Mouse (Mus musculus) embryo, embryonic 9.5 days (tissue): ENCODE measurements around the gene Zfp605.
A peak's percentile ranks its signal among the peaks of the same experiment; 100 is the strongest.
"Not testable (repeated sequence)": the region's sequence is repeated elsewhere in the genome, so short reads cannot be mapped to it uniquely, and the experiment has no call there.

Source experiments
- DNase-seq: peaks from one replicate; pipeline ENCODE4 v3.0.0-alpha.2; 2017; ENCODE audit errors: extremely low spot score

Zfp605 gene

DNA sequence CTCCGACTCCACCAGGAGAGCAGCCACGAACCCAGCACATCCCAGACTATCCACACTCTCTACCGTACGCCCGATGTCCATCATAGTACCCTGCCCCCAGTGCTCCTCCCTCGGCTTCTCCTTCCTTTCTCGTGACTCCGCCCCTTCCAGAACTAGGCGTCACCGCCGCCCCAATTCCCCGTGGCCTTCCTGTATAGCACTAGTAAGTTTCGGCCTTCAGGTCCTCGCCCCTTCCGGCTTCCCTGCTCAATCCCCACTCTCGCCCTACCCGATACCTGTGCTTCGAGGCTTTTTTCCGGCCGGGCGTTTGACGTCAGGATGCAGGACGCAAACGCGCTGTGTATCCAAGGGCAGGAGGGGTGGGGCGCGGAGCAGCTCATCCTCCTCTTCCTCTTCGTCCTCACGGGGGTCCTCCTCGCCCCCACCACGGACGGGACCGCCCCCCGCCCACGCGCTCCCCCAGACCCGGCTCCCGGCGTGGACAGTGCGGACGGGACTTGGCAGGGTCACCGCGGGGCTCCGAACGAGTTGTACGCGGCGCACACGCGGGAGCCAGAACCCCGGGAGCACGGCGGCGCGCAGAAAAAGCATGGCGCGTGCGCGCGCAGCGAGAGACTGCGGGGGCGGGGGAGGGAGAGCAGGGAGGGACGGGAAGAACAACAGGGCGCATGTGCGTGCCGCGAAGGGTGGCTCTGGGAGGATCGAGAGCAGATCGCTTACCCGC is 2.1 kb upstream of the Zfp605 start, which contains the start of gene Gtpbp6:
Gtpbp6 (minus strand) TSS at position 617 of the 724 bp plus-strand sequence.
- peak; percentile 94 for DNase-seq

DNA sequence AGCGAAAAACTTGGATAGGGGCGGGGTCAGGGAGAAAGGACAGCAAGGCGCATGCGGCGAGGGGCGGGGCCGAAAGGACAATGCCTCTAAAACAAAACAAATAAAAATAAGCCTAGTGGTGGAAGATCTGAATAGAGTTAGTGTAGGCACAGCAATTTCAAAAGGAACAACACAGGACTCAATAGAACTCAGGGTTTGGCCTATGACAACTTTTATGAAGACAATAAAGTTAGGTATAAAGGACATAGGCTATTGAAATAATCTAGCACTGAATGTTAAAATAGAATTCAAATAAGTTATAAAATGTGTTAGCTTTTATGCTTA is 1.6 kb upstream of the Zfp605 start:
- DNase-seq = no peak

DNA sequence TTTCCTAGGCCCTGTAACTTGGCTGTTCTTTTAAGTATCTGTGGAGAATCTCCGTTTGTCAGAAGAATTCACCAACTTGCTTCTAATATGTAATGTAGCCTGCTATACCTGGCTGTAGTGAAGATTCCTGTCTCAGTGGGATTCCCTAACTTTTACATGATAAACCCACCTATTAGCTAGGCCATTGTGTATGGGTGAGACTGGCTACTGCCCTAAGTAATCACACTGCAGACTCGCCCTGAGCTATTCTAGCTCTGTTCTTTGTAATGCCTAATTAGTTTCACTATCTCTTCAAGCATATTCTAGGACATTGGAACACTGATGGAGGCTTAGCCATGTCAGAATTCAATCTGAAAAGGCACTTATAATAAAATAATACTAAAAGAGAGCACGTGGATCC is 12.5 kb downstream of the Zfp605 start:
- not testable (repeated sequence) for DNase-seq

DNA sequence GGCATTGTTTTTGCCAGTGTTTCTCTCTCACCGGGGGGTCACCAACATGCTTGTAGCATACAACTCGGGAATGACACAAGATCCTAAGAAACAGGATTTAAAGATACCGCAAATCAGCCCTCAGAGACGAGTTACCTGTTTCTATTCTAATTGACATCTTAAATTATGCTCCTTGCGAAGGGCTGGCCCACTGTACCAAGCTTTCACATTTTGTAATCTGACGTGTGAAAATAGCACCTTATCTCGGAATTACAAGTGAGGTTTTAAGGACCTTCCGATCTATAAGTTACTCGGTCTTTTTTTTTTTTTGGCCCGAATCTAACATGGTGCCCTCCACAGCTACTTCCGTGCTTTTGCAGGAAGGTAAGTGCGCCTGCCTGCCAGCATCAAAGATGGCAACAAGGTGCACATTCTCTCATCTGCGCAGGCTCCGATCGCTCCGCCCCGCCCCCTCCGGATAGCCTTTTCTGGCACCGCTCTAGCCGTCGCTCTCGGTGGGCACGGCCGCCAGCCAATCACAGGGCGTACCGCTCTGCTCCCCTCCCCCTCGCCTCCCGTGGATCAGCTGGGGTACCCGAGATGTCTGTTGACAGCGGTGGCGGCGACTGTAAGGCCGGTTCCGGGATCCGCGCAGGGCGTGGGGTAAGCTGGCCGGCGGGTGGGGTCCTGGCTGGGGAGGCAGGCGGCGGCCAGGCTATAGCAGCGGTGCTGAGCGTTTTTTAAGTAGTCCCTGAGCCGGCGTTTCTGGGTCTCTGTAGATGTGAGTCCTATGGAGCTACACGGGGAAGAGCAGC is 25.6 kb downstream of the Zfp605 start, which contains the start of gene Chfr:
Chfr (plus strand) TSS at position 550 of the 794 bp plus-strand sequence.
- DNase-seq = peak; percentile 98

DNA sequence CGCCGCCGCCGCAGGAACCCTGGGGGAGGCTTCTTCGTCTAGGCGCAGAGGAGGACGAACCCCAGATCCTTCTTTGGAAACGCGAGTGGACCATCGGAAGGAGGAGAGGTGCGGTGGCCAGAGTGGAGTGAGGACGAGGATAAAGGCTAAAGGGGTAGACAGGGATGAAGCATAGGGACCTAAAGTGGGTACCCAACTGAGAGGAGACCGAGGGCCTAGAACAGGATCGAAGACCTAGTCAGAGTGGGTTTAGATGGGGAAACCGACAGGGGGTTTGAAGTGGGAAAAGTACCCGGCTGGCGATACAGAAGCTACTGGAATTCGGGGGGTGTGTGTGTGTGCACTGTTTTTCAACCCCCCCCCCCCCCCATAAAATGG is 26.2 kb downstream of the Zfp605 start:
- DNase-seq = no peak

DNA sequence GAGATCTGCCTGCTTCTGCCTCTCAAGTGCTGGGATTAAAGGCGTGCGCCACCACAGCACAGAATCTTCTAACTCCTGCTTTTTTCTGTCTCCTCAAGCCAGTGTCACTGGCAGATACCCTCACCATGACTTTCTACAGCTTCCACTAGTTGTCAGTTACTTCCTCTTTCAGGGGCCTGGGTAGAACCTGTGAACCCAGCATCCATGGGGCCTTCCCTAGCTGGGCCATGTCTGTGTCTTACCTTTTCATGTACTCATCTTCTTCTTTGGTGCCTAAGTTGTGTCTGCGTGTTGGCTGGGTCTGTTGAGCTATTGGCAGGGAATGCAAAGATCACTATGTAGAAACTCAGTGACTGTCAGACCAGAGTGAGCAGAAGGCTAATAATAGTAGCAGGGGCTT is 27.9 kb downstream of the Zfp605 start:
- no peak for DNase-seq

DNA sequence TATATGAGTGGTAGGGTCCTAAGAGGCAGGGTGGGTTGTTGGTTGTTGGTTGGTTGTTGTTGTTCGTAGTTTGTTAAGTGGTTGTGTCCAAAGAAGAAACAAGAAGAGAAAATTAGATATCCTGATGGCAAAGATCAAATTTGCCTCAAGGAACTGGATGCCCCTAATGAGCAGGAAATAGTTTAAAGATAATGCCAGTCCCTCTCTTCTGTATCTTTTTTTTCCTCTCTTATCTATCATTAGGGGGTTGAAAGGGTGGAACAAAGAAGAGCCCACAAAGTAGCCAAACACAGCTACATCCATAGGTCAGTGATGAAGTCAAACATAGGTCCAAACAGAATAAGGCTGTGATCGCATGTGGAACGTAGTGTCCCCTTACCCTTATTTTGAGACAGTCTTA is 29.4 kb downstream of the Zfp605 start:
- DNase-seq = no peak

DNA sequence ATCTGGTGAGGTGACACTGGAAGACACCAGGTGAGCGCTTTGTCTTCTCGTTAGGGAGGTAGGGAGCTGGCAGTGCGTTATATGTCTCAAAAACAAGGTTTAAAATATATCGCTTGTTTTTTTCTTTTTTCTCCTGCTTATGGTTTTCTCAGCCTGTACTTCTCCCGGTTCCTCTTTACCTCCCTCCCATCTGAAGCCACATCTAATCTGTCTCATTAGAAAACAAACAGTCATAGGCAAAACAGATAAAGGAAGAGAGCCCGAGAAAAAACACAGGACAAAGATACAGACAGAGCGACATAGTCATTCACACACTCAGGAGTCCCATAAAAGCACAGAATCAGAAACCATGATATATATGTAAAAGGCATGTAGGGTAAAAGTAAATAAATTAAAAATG is 30.5 kb downstream of the Zfp605 start:
- no peak for DNase-seq

DNA sequence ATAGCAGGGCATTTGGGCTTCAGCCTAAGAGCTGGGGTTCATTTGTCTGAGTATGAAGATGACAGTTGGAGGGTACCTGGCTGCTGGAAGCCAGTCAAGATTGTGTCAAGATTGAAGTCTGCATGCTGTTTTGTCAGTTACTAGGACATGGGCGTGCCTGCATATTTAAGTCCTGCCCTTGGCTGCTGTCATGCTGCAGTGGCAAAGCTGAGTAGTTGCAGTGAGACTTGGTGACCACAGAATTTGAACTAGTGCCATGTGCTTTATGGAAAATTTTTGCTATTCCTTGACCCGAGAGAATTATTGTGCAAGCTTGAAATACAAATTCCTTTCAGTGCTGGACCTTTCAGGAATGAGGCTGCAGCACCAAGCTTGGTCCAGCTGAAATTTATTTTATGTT is 32.4 kb downstream of the Zfp605 start:
- DNase-seq = no peak

DNA sequence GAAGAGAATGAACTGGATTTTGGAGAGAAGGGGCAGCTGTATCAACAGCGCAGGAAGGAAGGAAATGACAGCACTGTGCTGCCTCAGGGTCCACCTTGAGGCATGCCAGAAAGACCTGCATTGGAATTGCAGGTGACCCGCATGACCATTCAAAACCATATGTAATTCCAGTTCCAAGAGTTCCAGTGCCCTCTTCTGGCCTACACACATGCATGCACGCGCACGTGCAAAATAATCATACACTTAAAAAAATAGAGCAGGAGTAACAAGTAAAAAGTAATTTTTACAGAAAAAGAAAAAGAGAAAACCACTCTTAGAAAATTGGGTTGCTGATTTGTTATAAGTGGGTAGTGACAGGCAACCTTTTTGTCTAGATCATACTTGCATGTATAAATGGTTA is 33.1 kb downstream of the Zfp605 start:
- DNase-seq = no peak

DNA sequence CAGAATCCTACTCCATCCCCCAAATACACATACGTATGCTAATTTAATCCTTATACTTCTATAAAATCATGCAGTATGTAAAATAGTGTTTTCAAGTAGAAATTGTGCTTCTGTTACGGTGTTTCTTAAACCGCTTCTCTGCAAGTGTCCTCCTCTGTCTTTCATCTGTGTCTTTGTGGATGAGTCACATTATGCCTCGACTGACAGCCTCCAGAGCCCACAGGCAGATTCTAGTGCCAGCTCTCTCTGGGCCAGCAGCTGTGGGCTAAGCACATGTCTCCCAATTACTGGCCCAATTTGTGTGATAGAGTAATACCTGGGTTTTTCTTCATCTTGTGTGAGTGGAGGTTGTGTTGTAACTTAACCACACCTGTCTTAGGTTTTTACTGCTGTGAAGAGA is 59.5 kb downstream of the Zfp605 start:
- no peak for DNase-seq

DNA sequence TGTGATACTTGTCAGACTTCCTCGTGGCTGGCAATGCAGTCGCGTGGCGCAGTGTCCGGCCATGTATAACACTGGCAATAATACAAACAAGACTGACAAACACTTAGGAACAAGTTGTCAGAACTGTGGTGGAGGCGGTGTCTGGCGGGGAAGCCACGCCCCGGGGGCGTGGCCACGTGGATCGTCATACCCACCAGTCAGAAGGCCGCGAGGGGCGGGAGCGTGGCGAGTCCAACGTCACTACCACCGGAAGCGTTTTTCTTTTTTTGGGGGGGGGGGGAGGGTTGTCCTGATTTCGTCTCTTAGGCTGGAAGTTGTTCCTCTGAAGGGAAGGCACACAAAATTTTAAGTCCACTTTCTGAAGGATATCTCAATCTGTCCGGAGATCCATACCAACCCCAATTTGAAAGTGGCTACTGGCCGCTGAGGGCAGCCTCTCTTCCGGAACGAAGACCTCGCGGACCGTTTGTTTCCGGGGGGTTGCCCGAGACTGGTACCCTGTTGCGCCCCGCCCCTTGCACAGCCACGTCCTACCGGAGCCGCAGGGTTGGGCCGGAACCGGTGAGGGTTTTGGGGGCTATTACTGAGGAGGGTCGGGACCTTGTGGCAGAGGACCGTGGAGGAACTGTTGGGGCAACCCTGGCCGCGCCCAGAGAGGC is 66.6 kb downstream of the Zfp605 start, which contains the start of gene Golga3:
Golga3 (plus strand) TSS at position 340 of the 659 bp plus-strand sequence.
- peak; percentile 89 for DNase-seq

DNA sequence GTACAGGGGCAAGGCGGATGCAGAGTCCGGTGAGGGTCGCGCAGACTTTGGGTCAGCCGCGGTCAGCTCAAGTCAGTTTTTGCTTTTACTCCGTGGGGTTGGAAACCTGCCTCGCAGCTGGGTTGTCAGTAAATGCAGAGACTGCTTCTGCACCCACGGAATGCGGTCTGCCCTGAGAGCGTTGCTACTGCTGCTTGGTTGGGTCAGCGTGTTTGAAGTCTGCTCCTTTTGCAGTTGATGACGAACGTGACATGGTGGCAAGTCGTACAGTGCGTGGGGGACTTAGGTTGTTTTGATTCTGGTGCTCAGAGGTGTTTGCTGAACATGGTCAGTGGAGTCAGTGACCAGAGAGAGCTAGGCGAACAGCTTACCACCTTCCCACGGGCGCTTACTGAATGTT is 67.1 kb downstream of the Zfp605 start:
- DNase-seq = no peak

DNA sequence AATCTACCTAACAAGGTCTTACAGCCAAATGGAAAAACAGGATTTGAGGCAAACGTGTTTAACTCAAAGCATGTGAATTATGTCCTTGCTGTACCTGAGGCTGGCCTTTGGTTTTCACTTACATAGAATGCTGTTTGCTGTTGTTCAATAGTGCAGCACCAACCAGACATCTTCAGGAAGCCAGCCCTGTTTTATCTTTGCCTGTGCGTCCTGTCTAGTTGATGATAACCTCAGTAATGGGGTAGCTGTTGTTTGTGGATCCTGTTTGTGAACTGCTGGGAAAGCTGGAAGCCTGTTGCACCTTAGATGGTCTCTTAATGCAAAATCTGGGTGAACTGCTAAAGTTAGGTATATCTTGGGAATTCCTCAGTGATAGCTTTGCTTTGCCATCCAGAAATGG is 68.7 kb downstream of the Zfp605 start:
- DNase-seq = no peak
